Mouse (Mus musculus) myocyte (in vitro differentiated cells): ENCODE data around the gene Arhgap23.

Experiments
- E2F4 ChIP-seq: IDR thresholded peaks from one replicate; pipeline ENCODE4 v1.6.1; 2011; ENCODE audit warnings: mild to moderate bottlenecking, control low read depth, moderate library complexity; ENCODE audit not compliant: insufficient read depth
- MAX ChIP-seq: IDR thresholded peaks from one replicate; pipeline ENCODE4 v1.6.1; 2011; ENCODE audit warnings: low read depth, mild to moderate bottlenecking, control low read depth
- MYOD1 ChIP-seq, 3 experiments: IDR thresholded peaks; one replicate each; pipeline ENCODE4 v1.6.1; 2011; ENCODE audit warnings: control low read depth in 2 of 3, low read depth in 2 of 3, mild to moderate bottlenecking in 2 of 3, moderate library complexity in 1 of 3; ENCODE audit not compliant: insufficient read length in 2 of 3, control insufficient read depth in 1 of 3
- MYOG ChIP-seq, 3 experiments: IDR thresholded peaks; one replicate each; pipeline ENCODE4 v1.6.1; 2011; ENCODE audit warnings: control low read depth in 2 of 3, low read depth in 2 of 3, mild to moderate bottlenecking in 2 of 3; ENCODE audit not compliant: insufficient read length in 2 of 3, control insufficient read depth in 1 of 3, insufficient read depth in 1 of 3
- POLR2A ChIP-seq: IDR thresholded peaks from one replicate; pipeline ENCODE4 v1.6.1; 2011; ENCODE audit warnings: low read depth, mild to moderate bottlenecking, control low read depth, moderate library complexity; ENCODE audit not compliant: insufficient read length
- POLR2AphosphoS2 ChIP-seq: IDR thresholded peaks from one replicate; pipeline ENCODE4 v1.6.1; 2011; ENCODE audit warnings: low read depth, control low read depth; ENCODE audit not compliant: insufficient read length
- TCF3 ChIP-seq: IDR thresholded peaks from one replicate; pipeline ENCODE4 v1.6.1; 2011; ENCODE audit warnings: low read depth, control low read depth; ENCODE audit not compliant: insufficient read length
- USF1 ChIP-seq: IDR thresholded peaks from one replicate; pipeline ENCODE4 v1.6.1; 2011; ENCODE audit warnings: low read depth, mild to moderate bottlenecking, control low read depth, moderate library complexity

GRCm38 (mm10) chr11:97469828-97470227 is 54.5 kb downstream of the Arhgap23 start:
- TF ChIP-seq MAX (no peak), TCF3 (no peak), POLR2A (no peak), MYOD1 (IDR thresholded peaks at IDR 0.05; ENCODE audit: control insufficient read depth in 1 of 3, insufficient read length in 2 of 3, low read depth in 2 of 3) (no peak), POLR2AphosphoS2 (no peak), USF1 (no peak), MYOG (IDR thresholded peaks at IDR 0.05; ENCODE audit: control insufficient read depth in 1 of 3, insufficient read depth in 1 of 3, insufficient read length in 2 of 3, low read depth in 2 of 3) (no peak), E2F4 (no peak)
